Mouse (Mus musculus) gastrocnemius, adult 8-10 months (tissue): ENCODE results near the gene Ptpn11. TPM values are rescaled to one million over a fixed set of nuclear protein-coding genes. Genes with fewer than 3 reads are reported as not detected.
"Not testable (repeated sequence)": the region's sequence is repeated elsewhere in the genome, so short reads cannot be mapped to it uniquely, and the experiment has no call there.

ENCODE experiments used
- DNase-seq, 2 experiments: peaks; one replicate each; pipeline ENCODE4 v3.0.0; 2022; ENCODE audit warnings: low spot score in 2 of 2
- total RNA-seq, 4 experiments: library from RNA; stranded (reverse); gene quantifications; 2 replicates each; pipeline ENCODE4 v1.2.4; 2022

Gene Ptpn11
- total RNA-seq, 4 experiments from 2014 or later = 60.1 to 89.9 (median 74.9) TPM

GRCm38 (mm10) chr5:121215380-121216125, 24.4 kb upstream of the Ptpn11 start:
- DNase-seq = peak; percentile 47

- no peak for DNase-seq
Observed at GRCm38 (mm10) chr5:121214707-121215106, 23.5 kb upstream of the Ptpn11 start.

GRCm38 (mm10) chr5:121212108-121212507, 20.9 kb upstream of the Ptpn11 start:
- DNase-seq = no peak

GRCm38 (mm10) chr5:121210601-121210924, 19.4 kb upstream of the Ptpn11 start:
- DNase-seq = no peak

- no peak for DNase-seq
Observed at GRCm38 (mm10) chr5:121209755-121210600, 18.8 kb upstream of the Ptpn11 start.

GRCm38 (mm10) chr5:121206984-121207383, 15.8 kb upstream of the Ptpn11 start:
- no peak for DNase-seq

GRCm38 (mm10) chr5:121206540-121206939, 15.3 kb upstream of the Ptpn11 start:
- no peak for DNase-seq

- DNase-seq = not testable (repeated sequence)
Observed at GRCm38 (mm10) chr5:121205537-121206130, 14.4 kb upstream of the Ptpn11 start.

- peak; percentile 48 to 51 for DNase-seq
Observed at GRCm38 (mm10) chr5:121204132-121205089, 13.2 kb upstream of the Ptpn11 start, which contains the start of gene Rpl6. Gene Rpl6 (plus strand): TSS chr5:121204481.

- DNase-seq = no peak
Observed at GRCm38 (mm10) chr5:121202467-121202866, 11.3 kb upstream of the Ptpn11 start.

GRCm38 (mm10) chr5:121201739-121202138, 10.5 kb upstream of the Ptpn11 start:
- DNase-seq = no peak

- no peak for DNase-seq
Observed at GRCm38 (mm10) chr5:121198376-121198775, 7.2 kb upstream of the Ptpn11 start.

- no peak for DNase-seq
Observed at GRCm38 (mm10) chr5:121197337-121197736, 6.1 kb upstream of the Ptpn11 start.

- DNase-seq = no peak
Observed at GRCm38 (mm10) chr5:121196764-121197163, 5.6 kb upstream of the Ptpn11 start.

- DNase-seq = no peak
Observed at GRCm38 (mm10) chr5:121194173-121194572, 3.0 kb upstream of the Ptpn11 start.

GRCm38 (mm10) chr5:121191584-121191906, 348 bp upstream of the Ptpn11 start:
- DNase-seq = no peak

- DNase-seq = no peak
Observed at GRCm38 (mm10) chr5:121190210-121190835, 874 bp downstream of the Ptpn11 start.

- no peak for DNase-seq
Observed at GRCm38 (mm10) chr5:121189182-121189581, 2.0 kb downstream of the Ptpn11 start.

- DNase-seq = no peak
Observed at GRCm38 (mm10) chr5:121188265-121188664, 2.9 kb downstream of the Ptpn11 start.

GRCm38 (mm10) chr5:121187580-121188001, 3.6 kb downstream of the Ptpn11 start:
- DNase-seq = peak in 1 of 2 experiments; percentile 56
